Mouse (Mus musculus): Measurements from ENCODE around the gene Rbpjl. TPM values are rescaled to one million over a fixed set of nuclear protein-coding genes. Genes with fewer than 3 reads are reported as not detected.

Gene Rbpjl
- polyA plus RNA-seq, 1 experiment from 2014 or later: 0.02 TPM

DNA sequence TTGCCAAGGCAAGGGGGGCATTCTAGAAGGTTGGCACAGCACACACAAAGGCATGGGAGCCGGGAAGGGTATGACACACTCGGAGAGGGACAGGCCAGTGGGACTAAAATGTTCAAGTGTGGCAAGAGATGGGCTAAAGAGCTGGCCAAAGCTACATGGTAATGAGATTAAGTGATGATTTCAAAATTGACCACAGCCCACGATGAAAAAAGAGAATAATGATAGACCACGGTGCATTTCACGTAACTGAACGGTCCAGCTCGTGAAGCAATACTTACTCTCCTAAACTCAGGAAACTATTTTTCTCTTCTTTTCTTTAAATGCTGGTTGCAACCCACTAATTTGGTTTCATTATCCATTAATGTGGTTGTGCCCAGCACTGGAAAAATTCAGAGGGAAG, 6.9 kb upstream of the Rbpjl start:
- no peak for DNase-seq
- WGBS (ENCODE audit: insufficient replicate concordance): 76% methylated on average over 7 of the region's 7 CpGs
- H3K9me3 ChIP-seq (replicated peaks): peaks cover 10% of the 10 kb centered on the region; the same call in 1 of the 2 replicates
- no peak overlapping the region for H3K4me3 ChIP-seq (replicated peaks)
- H3K27ac ChIP-seq: no peak overlapping the region
- no peak overlapping the region for H3K4me2 ChIP-seq
- H3K4me1 ChIP-seq (replicated peaks): no peaks in the 10 kb centered on the region
- ATAC-seq (ENCODE audit: low read depth): no peak
- peaks cover 28% of the 10 kb centered on the region for H3K27me3 ChIP-seq
- no peaks in the 10 kb centered on the region for H3K36me3 ChIP-seq
- no peak overlapping the region for H3K9ac ChIP-seq

DNA sequence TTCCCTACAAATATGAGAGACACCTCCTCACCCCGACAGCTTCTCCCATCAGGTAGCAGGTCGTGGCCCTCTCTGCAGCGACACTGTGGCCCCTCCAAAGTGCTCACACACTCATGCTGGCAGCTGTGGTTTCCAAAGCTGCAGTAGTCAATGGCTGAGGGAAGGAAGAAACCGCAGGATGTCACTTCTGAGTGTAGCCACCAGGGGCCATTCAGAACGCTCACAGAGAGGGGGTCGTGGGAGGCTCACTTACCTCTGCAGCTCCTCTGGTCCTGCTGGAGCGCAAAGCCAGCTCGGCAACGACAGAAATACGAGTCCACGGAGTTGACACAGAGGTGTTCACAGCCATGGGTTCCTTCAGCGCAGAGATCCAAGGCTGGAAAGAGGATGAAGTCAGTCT, 6.0 kb upstream of the Rbpjl start:
- H3K4me1 ChIP-seq (replicated peaks): no peaks in the 10 kb centered on the region
- no peak for ATAC-seq (ENCODE audit: low read depth)
- WGBS (ENCODE audit: insufficient replicate concordance): 53% methylated on average over 12 of the region's 12 CpGs
- H3K36me3 ChIP-seq: no peaks in the 10 kb centered on the region
- DNase-seq: no peak
- no peak overlapping the region for H3K9ac ChIP-seq
- no peak overlapping the region for H3K4me2 ChIP-seq
- H3K27me3 ChIP-seq: peaks cover 35% of the 10 kb centered on the region
- peaks cover 10% of the 10 kb centered on the region; the same call in 1 of the 2 replicates for H3K9me3 ChIP-seq (replicated peaks)
- H3K27ac ChIP-seq: no peak overlapping the region
- no peak overlapping the region for H3K4me3 ChIP-seq (replicated peaks)

DNA sequence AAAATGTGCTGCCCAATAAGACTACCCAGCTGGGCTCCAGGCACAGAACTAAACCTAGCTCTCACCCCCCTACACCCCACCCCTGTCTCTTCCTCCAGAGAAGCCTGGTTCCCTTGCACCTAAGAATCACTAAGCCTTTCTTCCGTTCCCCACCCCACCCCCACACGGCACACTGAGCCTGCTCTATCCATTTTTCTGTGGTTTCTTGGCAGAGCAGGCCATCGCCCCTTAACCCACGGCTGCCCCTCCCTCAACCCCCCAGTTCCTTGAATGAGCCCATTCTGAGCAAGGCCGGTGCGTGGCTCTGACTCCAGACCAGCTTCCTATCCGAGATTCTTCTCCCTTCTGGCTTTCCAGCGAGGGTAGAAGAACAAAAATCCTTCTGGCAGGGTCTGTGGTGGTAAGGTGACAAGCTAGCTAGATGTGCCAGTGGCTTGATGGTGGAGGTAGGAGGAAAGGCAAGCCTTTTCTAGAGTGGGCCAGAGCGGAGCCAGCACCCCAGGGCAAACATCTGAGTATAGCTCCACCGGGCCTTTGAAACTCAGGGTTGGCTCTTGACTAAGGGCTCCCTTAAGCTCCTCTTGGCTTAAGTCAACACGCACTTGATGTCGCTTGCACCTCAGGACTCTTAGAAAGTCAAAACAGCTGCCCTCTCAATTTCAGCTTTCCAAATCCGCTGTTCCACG, 598 bp downstream of the Rbpjl start:
- no peak for ATAC-seq (ENCODE audit: low read depth)
- Histone ChIP-seq H3K27me3 (peaks cover 98% of the 10 kb centered on the region), H3K9me3 (replicated peaks) (no peaks in the 10 kb centered on the region), H3K4me2 (no peak overlapping the region), H3K36me3 (no peaks in the 10 kb centered on the region), H3K4me3 (replicated peaks) (no peak overlapping the region), H3K4me1 (replicated peaks) (no peaks in the 10 kb centered on the region; the same call in 1 of the 2 replicates), H3K9ac (no peak overlapping the region), H3K27ac (no peak overlapping the region)
- WGBS (ENCODE audit: insufficient replicate concordance): 11% methylated on average over 14 of the region's 14 CpGs
- no peak for DNase-seq

DNA sequence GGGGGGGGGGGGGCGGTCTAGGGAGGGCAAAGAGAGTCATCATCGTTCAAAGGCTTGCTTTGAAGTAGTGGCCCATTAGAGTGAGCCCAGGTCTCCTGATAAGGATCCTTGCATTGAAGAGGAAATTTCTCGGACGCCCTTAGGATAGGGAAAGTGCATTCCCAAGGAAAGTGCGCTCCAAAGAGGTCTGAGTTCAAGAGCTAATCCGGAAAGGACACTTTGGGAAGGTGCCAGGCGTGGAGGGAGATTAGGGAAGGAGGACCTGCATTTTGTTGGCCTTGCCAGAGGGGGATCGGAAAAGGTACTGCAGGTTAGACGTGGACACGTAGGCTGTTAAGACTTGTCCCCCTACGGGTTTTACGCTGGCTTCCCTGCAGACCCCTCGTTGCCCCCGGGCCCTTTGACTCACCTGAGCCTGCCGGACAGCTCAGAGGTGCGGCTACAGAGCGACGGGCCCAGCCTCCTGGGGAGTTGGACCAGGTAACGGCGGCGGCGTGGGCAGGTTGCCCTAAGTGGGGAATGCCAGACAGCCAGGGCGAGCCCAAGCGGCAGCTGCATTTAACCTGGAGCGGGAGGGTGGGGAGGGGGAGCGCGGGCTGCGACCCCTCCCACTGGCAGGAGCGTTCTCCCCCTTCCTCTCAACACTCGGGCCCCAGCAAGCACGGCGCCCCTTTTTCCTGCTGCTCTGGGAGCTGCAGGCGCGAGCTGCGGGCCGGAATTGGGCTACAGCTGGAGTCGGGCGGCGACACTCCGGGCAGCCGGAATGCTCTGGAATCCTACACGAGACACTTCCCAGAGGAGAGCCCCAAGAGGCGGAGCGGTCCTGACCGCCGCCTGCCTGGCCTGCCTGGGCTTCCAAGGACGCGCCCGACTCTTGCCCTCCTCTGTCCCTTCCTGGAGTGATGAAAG, 1.4 kb downstream of the Rbpjl start:
- Histone ChIP-seq H3K36me3 (no peaks in the 10 kb centered on the region), H3K4me1 (replicated peaks) (no peaks in the 10 kb centered on the region; the same call in 1 of the 2 replicates), H3K4me2 (peak overlapping the region; percentile 37), H3K27ac (no peak overlapping the region), H3K27me3 (peaks cover 99% of the 10 kb centered on the region), H3K9ac (no peak overlapping the region), H3K9me3 (replicated peaks) (no peaks in the 10 kb centered on the region), H3K4me3 (replicated peaks) (no peak overlapping the region; the same call in 1 of the 2 replicates)
- 2% methylated on average over 49 of the region's 49 CpGs for WGBS (ENCODE audit: insufficient replicate concordance)
- ATAC-seq (ENCODE audit: low read depth): no peak
- DNase-seq: no peak

DNA sequence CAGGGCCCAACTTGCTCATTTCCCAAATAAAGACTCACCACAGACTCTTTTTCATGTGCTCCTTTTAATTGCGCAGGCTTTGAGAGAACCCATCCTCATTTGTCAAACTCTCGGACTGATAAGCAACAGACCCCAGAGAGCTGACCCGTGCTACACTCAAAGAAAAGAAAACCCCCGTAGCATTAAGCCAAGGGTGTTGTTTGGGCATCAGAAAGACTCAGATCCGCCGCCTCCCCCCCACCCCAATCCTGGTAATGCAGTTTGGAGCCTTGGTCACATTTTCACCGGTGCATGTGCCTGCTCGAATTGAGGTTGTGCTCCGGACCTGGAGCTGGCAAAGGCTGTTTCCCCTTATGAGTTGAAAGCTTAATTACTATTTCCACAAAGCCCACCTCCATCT, 2.1 kb downstream of the Rbpjl start, which contains the start of gene Matn4:
Gene Matn4, minus strand, starts transcription at position 101 of the 400 bp plus-strand sequence.
- peak within 1 kb of the TSS; percentile 37 for H3K4me2 ChIP-seq
- H3K9me3 ChIP-seq (replicated peaks): no peaks in the 10 kb centered on the region
- peaks cover 98% of the 10 kb centered on the region for H3K27me3 ChIP-seq
- ATAC-seq (ENCODE audit: low read depth) (no peak), DNase-seq (no peak)
- no peak within 1 kb of the TSS; the same call in 1 of the 2 replicates for H3K4me3 ChIP-seq (replicated peaks)
- no peaks in the 10 kb centered on the region for H3K36me3 ChIP-seq
- no peak within 1 kb of the TSS for H3K9ac ChIP-seq
- H3K4me1 ChIP-seq (replicated peaks): no peaks in the 10 kb centered on the region; the same call in 1 of the 2 replicates
- no peak within 1 kb of the TSS for H3K27ac ChIP-seq
- 12% methylated on average over 9 of the region's 9 CpGs for WGBS (ENCODE audit: insufficient replicate concordance)

DNA sequence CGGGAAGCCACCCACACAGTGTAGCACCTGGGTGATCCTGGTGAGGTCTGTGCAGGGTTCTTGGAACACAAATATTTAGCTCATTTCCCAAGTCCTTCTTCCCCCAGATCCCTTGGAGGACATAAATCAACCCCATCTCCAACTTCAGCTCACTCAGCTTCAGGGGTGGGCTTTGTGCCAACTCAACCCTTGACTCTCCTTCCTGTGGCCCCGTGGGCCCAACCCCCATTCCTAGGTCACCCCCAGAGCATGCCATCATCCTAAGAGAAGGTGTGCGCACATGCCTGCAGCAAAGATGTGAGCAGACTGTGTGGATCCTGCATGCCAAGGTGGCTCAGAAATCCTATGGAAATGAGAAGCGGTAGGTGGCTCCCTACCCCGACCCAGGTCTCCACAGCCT, 2.6 kb downstream of the Rbpjl start:
- no peak overlapping the region for H3K4me2 ChIP-seq
- ATAC-seq (ENCODE audit: low read depth) (no peak), DNase-seq (no peak)
- peaks cover 98% of the 10 kb centered on the region for H3K27me3 ChIP-seq
- no peaks in the 10 kb centered on the region; the same call in 1 of the 2 replicates for H3K4me1 ChIP-seq (replicated peaks)
- H3K36me3 ChIP-seq: no peaks in the 10 kb centered on the region
- H3K27ac ChIP-seq: no peak overlapping the region
- no peaks in the 10 kb centered on the region for H3K9me3 ChIP-seq (replicated peaks)
- no peak overlapping the region for H3K9ac ChIP-seq
- 34% methylated on average over 5 of the region's 5 CpGs for WGBS (ENCODE audit: insufficient replicate concordance)
- H3K4me3 ChIP-seq (replicated peaks): no peak overlapping the region

DNA sequence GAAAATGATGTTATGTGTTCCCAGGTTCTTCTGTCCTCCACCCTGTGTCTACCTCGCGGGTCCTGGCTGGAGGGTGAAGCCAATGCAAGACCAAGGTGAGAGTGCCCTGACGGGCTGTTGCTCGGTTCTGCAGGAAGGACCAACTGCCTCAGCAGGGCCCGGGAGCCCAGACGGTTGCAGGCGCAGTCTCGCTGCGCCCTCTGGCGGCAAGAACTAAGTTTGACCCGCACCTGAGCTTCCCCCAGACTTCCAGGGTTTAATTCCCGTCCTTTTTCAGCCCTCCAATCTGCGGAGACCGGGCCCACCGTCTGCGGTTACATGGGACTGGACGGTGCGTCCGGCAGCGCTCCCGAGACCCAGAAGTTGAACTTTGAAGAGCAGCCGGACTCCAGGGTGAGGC, 4.8 kb downstream of the Rbpjl start:
- no peaks in the 10 kb centered on the region for H3K36me3 ChIP-seq
- no peak overlapping the region for H3K27ac ChIP-seq
- H3K4me1 ChIP-seq (replicated peaks): no peaks in the 10 kb centered on the region; the same call in 1 of the 2 replicates
- H3K27me3 ChIP-seq: peaks cover 84% of the 10 kb centered on the region
- no peak overlapping the region for H3K9ac ChIP-seq
- 2% methylated on average over 22 of the region's 22 CpGs for WGBS (ENCODE audit: insufficient replicate concordance)
- H3K4me2 ChIP-seq: no peak overlapping the region
- DNase-seq (no peak), ATAC-seq (ENCODE audit: low read depth) (no peak)
- H3K4me3 ChIP-seq (replicated peaks): no peak overlapping the region
- no peaks in the 10 kb centered on the region for H3K9me3 ChIP-seq (replicated peaks)

DNA sequence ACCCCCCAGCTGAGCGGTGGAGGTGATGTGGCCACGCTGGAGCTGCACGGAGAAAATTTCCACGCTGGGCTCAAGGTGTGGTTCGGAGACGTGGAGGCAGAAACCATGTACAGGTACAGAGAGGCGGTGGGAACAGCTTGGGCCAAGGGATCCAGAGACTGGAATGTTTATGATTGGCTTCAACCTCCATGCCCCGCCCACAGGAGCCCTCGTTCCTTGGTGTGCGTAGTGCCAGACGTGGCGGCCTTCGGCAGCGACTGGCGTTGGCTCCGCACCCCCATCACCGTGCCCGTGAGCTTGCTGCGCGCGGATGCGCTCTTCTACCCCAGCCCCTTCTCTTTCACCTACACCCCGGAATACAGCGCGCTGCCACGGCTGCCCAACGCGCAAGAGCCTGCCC, 11.2 kb downstream of the Rbpjl start:
- DNase-seq (no peak), ATAC-seq (ENCODE audit: low read depth) (no peak)
- 24% methylated on average over 28 of the region's 28 CpGs for WGBS (ENCODE audit: insufficient replicate concordance)
- Histone ChIP-seq H3K9ac (no peak overlapping the region), H3K27ac (no peak overlapping the region), H3K9me3 (replicated peaks) (no peaks in the 10 kb centered on the region), H3K4me3 (replicated peaks) (no peak overlapping the region), H3K36me3 (no peaks in the 10 kb centered on the region), H3K27me3 (peaks cover 31% of the 10 kb centered on the region), H3K4me2 (no peak overlapping the region), H3K4me1 (replicated peaks) (no peaks in the 10 kb centered on the region)

DNA sequence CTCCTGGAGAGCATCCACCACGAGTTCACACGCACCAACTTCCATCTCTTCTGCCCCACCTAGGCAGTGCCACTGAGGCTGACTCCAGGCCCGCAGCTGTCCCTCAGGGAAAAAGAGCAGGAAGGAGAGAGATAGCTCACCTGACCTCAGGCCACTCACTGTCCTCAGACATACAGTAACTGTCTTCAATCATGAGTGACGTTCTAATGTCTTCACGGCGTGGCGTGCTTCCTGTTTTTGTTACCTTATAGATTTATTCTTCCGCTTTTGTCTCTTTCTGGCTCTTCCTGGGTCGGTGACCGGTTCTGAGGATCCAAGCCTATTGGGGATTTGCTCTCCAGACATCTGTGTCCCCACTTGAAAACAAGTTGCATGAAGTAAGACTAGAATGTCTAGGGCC, 11.6 kb downstream of the Rbpjl start:
- no peak overlapping the region for H3K9ac ChIP-seq
- WGBS (ENCODE audit: insufficient replicate concordance): 53% methylated on average over 10 of the region's 10 CpGs
- no peak for DNase-seq

DNA sequence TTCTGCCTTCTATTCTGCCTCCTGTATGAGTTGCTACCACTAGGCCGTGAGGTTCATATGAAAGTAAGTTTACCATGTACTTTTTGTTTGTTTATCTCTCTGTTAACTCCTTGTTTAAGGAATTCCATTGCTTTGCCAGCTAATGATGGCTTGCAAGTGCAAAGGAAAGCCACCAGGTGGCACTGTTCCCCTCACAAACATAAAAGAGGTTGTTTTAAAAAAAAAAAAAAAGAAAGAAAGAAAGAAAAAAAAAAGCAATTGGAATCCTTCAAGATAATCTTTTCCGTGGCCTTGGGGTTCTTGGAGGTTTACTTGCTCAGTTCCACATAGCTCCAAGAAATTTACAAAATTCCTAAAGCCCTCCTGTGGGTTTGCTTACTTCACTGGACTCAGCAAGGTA, 14.3 kb downstream of the Rbpjl start:
- Histone ChIP-seq H3K27ac (no peak overlapping the region), H3K4me1 (replicated peaks) (no peaks in the 10 kb centered on the region), H3K4me2 (no peak overlapping the region), H3K9ac (no peak overlapping the region), H3K9me3 (replicated peaks) (no peaks in the 10 kb centered on the region), H3K27me3 (peaks cover 12% of the 10 kb centered on the region), H3K4me3 (replicated peaks) (no peak overlapping the region), H3K36me3 (no peaks in the 10 kb centered on the region)
- no peak for ATAC-seq (ENCODE audit: low read depth)
- 1% methylated on average over 2 of the region's 2 CpGs for WGBS (ENCODE audit: insufficient replicate concordance)
- DNase-seq: no peak

More for the DNA sequence above, 11.6 kb downstream of the Rbpjl start:
- H3K27ac ChIP-seq: no peak overlapping the region
- peaks cover 27% of the 10 kb centered on the region for H3K27me3 ChIP-seq
- H3K4me1 ChIP-seq (replicated peaks): no peaks in the 10 kb centered on the region
- no peak overlapping the region for H3K4me3 ChIP-seq (replicated peaks)
- no peaks in the 10 kb centered on the region for H3K36me3 ChIP-seq
- H3K9me3 ChIP-seq (replicated peaks): no peaks in the 10 kb centered on the region
- H3K4me2 ChIP-seq: no peak overlapping the region
- no peak for ATAC-seq (ENCODE audit: low read depth)

DNA sequence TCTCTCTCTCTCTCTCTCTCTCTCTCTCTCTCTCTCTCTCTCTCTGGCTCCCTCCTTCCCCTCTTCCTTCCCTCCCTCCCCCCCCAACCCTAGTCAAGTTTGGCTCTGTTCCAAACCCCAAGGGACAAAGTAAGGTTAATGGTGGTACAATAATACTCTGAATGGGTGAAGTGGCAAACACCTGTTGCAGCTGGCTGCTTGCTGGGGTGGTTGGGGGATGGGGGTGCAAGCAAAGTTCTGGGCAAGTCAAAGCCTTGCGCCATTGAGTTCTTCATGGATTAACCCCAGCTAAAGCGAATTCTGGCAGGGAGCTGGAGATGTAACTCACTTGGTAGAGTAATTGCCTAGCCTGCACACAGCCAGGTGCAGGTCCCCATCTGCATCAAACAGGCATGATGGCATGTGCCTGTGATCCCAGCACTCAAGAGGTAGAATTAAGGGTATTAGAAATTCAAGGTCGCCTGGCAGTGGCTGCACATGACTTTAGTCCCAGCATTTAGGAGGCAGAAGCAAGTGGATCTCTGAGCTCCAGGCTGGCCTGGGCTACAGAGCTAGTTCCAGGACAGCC, 15.5 kb downstream of the Rbpjl start:
- ATAC-seq (ENCODE audit: low read depth) (no peak), DNase-seq (no peak)
- 29% methylated on average over 3 of the region's 3 CpGs for WGBS (ENCODE audit: insufficient replicate concordance)
- Histone ChIP-seq H3K27me3 (peaks cover 12% of the 10 kb centered on the region), H3K27ac (no peak overlapping the region), H3K4me2 (no peak overlapping the region), H3K9ac (no peak overlapping the region), H3K9me3 (replicated peaks) (no peaks in the 10 kb centered on the region), H3K4me3 (replicated peaks) (no peak overlapping the region), H3K4me1 (replicated peaks) (no peaks in the 10 kb centered on the region), H3K36me3 (no peaks in the 10 kb centered on the region)

Measured in liver, embryonic 13.5 days (tissue).